Mouse (Mus musculus) cerebellum, adult 9-11 months (tissue): ENCODE results near the gene Kifc1.
A peak's percentile ranks its signal among the peaks of the same experiment; 100 is the strongest.
"Not testable (repeated sequence)": the region's sequence is repeated elsewhere in the genome, so short reads cannot be mapped to it uniquely, and the experiment has no call there.

ENCODE experiments used
- DNase-seq: peaks from one replicate; pipeline ENCODE4 v3.0.0; 2022

Kifc1 gene

GRCm38 (mm10) chr17:33901653-33902052 lies 11.2 kb upstream of the Kifc1 start:
- no peak for DNase-seq

GRCm38 (mm10) chr17:33900989-33901314 lies 10.5 kb upstream of the Kifc1 start:
- no peak for DNase-seq

GRCm38 (mm10) chr17:33900281-33900988 lies 10.0 kb upstream of the Kifc1 start:
- DNase-seq, result peak; percentile 23

- no peak for DNase-seq
These were observed 9.2 kb upstream of the Kifc1 start for GRCm38 (mm10) chr17:33899642-33900041.

- not testable (repeated sequence) for DNase-seq
These were observed 7.7 kb upstream of the Kifc1 start for GRCm38 (mm10) chr17:33898193-33898592.

- DNase-seq, result no peak
These were observed 6.8 kb upstream of the Kifc1 start for GRCm38 (mm10) chr17:33897114-33897794.

- not testable (repeated sequence) for DNase-seq
These were observed 2.5 kb upstream of the Kifc1 start for GRCm38 (mm10) chr17:33893011-33893410.

- DNase-seq, result no peak
These were observed 2.0 kb upstream of the Kifc1 start for GRCm38 (mm10) chr17:33892429-33892828.

- DNase-seq, result not testable (repeated sequence)
These were observed 1.4 kb upstream of the Kifc1 start for GRCm38 (mm10) chr17:33891892-33892291.

GRCm38 (mm10) chr17:33891357-33891756 lies 896 bp upstream of the Kifc1 start:
- DNase-seq, result no peak

GRCm38 (mm10) chr17:33889941-33890532 lies 424 bp downstream of the Kifc1 start:
- DNase-seq, result not testable (repeated sequence)

- not testable (repeated sequence) for DNase-seq
These were observed 2.2 kb downstream of the Kifc1 start for GRCm38 (mm10) chr17:33888230-33888629.

GRCm38 (mm10) chr17:33887802-33888201 lies 2.7 kb downstream of the Kifc1 start:
- not testable (repeated sequence) for DNase-seq

- not testable (repeated sequence) for DNase-seq
These were observed 6.1 kb downstream of the Kifc1 start for GRCm38 (mm10) chr17:33884320-33884719.

- DNase-seq, result not testable (repeated sequence)
These were observed 14.7 kb downstream of the Kifc1 start for GRCm38 (mm10) chr17:33875797-33876196.

- no peak for DNase-seq
These were observed 16.1 kb downstream of the Kifc1 start for GRCm38 (mm10) chr17:33874411-33874810.

GRCm38 (mm10) chr17:33873537-33873936 lies 16.9 kb downstream of the Kifc1 start, which contains the start of gene Gm7029:
TSS of gene Gm7029 (plus strand) at chr17:33873837.
- not testable (repeated sequence) for DNase-seq

- no peak for DNase-seq
These were observed 25.0 kb downstream of the Kifc1 start for GRCm38 (mm10) chr17:33865330-33866030.

GRCm38 (mm10) chr17:33857816-33858215 lies 32.6 kb downstream of the Kifc1 start:
- DNase-seq, result no peak

- DNase-seq, result no peak
These were observed 39.1 kb downstream of the Kifc1 start for GRCm38 (mm10) chr17:33851331-33851730.

GRCm38 (mm10) chr17:33848139-33848538 lies 42.3 kb downstream of the Kifc1 start:
- no peak for DNase-seq

GRCm38 (mm10) chr17:33844196-33844595 lies 46.3 kb downstream of the Kifc1 start:
- DNase-seq, result no peak
